Mouse (Mus musculus): ENCODE measurements around the gene Mdm1. TPM values are rescaled to one million over a fixed set of nuclear protein-coding genes. Genes with fewer than 3 reads are reported as not detected.

Gene Mdm1
- total and polyA plus RNA-seq, 2 experiments from 2014 or later = 22.7 to 29.2 TPM

DNA sequence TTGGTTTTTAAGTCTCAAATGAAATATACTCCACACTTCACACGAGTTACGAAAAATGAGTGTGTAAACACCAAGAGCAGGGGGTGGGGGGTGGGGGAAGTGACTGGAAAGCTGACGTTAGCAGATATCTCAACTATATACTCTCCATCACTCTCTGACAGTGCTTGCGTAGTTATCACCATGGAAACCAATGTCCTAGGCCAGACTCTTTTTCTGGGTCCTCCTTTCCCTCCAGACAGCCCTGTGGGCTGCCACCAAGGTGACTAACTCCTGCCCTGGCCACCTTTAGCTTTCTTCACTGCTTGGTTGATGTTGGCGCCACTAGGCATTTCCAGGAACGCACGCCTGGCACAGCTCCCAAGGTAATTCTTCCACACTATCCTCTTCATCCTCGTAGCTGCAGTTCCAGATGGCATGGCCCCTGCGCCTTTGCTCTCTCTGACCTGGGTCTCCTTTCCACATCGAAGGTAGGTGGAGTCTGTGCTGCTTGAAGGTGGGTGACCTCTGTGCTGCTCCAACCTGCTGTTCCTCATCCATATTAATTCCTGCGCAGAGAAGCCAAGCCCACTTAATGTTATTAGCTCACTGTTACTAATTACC is 29.2 kb upstream of the Mdm1 start:
- Histone ChIP-seq H3K4me2 (ENCODE audit: low read depth) (no peak overlapping the region), H3K27ac (ENCODE audit: low read depth, low read length) (no peak overlapping the region), H3K4me3 (ENCODE audit: low read depth, low read length) (no peak overlapping the region), H3K36me3 (ENCODE audit: insufficient read depth) (no peaks in the 10 kb centered on the region), H3K9me3 (ENCODE audit: low read length) (no peaks in the 10 kb centered on the region), H3K4me1 (ENCODE audit: insufficient read depth) (no peaks in the 10 kb centered on the region), H3K27me3 (ENCODE audit: insufficient read depth, low read length) (no peaks in the 10 kb centered on the region), H3K9ac (no peak overlapping the region)
- DNase-seq (peak; percentile 10), ATAC-seq (no peak)
- WGBS = 72% methylated on average over 11 of the region's 11 CpGs
- no peak for TF ChIP-seq CTCF (IDR thresholded peaks at IDR 0.05; ENCODE audit: low read depth)

DNA sequence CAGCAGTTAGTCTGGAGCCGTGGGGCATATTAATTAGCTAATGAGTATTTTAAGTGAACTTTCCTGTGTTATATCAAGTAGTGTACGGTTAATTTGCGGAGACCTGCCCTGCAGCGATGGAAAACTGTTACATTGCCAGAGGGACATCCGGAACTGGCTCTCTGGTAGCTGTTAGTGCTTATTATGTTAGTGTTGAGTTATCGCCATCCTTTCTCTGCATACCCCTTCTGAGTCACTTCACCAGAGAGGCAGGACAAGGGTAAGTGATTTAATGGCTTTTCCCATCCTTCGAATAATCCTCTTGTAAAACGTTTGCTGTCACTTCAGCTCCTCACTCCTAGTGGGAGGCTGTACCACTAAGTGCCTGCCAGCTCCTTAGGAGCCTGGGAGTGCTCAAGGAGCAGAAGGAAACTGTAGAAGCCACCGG is 28.3 kb upstream of the Mdm1 start:
- no peak overlapping the region for H3K9ac ChIP-seq
- no peak overlapping the region for H3K4me3 ChIP-seq (ENCODE audit: low read depth, low read length)
- WGBS = 40% methylated on average over 9 of the region's 9 CpGs
- no peaks in the 10 kb centered on the region for H3K27me3 ChIP-seq (ENCODE audit: insufficient read depth, low read length)
- no peaks in the 10 kb centered on the region for H3K36me3 ChIP-seq (ENCODE audit: insufficient read depth)
- DNase-seq (peak; percentile 14), ATAC-seq (peak; percentile 47)
- H3K27ac ChIP-seq (ENCODE audit: low read depth, low read length) = no peak overlapping the region
- TF ChIP-seq CTCF (IDR thresholded peaks at IDR 0.05; ENCODE audit: low read depth) = no peak
- no peak overlapping the region for H3K4me2 ChIP-seq (ENCODE audit: low read depth)
- no peaks in the 10 kb centered on the region for H3K4me1 ChIP-seq (ENCODE audit: insufficient read depth)
- H3K9me3 ChIP-seq (ENCODE audit: low read length) = no peaks in the 10 kb centered on the region

GRCm38 (mm10) chr10:118114271-118114670 is 27.3 kb upstream of the Mdm1 start:
- ATAC-seq = no peak
- no peaks in the 10 kb centered on the region for H3K9me3 ChIP-seq (ENCODE audit: low read length)

GRCm38 (mm10) chr10:118116456-118116855 is 25.2 kb upstream of the Mdm1 start:
- ATAC-seq (no peak), DNase-seq (no peak)
- H3K9me3 ChIP-seq (ENCODE audit: low read length) = no peaks in the 10 kb centered on the region
- no peaks in the 10 kb centered on the region for H3K36me3 ChIP-seq (ENCODE audit: insufficient read depth)
- no peak overlapping the region for H3K9ac ChIP-seq
- WGBS = 94% methylated on average over 2 of the region's 2 CpGs
- no peak overlapping the region for H3K4me3 ChIP-seq (ENCODE audit: low read depth, low read length)
- H3K27ac ChIP-seq (ENCODE audit: low read depth, low read length) = no peak overlapping the region
- no peaks in the 10 kb centered on the region for H3K4me1 ChIP-seq (ENCODE audit: insufficient read depth)
- TF ChIP-seq CTCF (IDR thresholded peaks at IDR 0.05; ENCODE audit: low read depth) = no peak
- H3K27me3 ChIP-seq (ENCODE audit: insufficient read depth, low read length) = no peaks in the 10 kb centered on the region
- no peak overlapping the region for H3K4me2 ChIP-seq (ENCODE audit: low read depth)

More at GRCm38 (mm10) chr10:118114271-118114670, 27.3 kb upstream of the Mdm1 start:
- no peaks in the 10 kb centered on the region for H3K36me3 ChIP-seq (ENCODE audit: insufficient read depth)
- no peaks in the 10 kb centered on the region for H3K27me3 ChIP-seq (ENCODE audit: insufficient read depth, low read length)
- H3K9ac ChIP-seq = no peak overlapping the region
- no peak for DNase-seq
- H3K27ac ChIP-seq (ENCODE audit: low read depth, low read length) = no peak overlapping the region
- no peak for TF ChIP-seq CTCF (IDR thresholded peaks at IDR 0.05; ENCODE audit: low read depth)
- H3K4me3 ChIP-seq (ENCODE audit: low read depth, low read length) = no peak overlapping the region
- WGBS = 85% methylated on average over 1 of the region's 1 CpGs
- H3K4me1 ChIP-seq (ENCODE audit: insufficient read depth) = no peaks in the 10 kb centered on the region
- H3K4me2 ChIP-seq (ENCODE audit: low read depth) = no peak overlapping the region

DNA sequence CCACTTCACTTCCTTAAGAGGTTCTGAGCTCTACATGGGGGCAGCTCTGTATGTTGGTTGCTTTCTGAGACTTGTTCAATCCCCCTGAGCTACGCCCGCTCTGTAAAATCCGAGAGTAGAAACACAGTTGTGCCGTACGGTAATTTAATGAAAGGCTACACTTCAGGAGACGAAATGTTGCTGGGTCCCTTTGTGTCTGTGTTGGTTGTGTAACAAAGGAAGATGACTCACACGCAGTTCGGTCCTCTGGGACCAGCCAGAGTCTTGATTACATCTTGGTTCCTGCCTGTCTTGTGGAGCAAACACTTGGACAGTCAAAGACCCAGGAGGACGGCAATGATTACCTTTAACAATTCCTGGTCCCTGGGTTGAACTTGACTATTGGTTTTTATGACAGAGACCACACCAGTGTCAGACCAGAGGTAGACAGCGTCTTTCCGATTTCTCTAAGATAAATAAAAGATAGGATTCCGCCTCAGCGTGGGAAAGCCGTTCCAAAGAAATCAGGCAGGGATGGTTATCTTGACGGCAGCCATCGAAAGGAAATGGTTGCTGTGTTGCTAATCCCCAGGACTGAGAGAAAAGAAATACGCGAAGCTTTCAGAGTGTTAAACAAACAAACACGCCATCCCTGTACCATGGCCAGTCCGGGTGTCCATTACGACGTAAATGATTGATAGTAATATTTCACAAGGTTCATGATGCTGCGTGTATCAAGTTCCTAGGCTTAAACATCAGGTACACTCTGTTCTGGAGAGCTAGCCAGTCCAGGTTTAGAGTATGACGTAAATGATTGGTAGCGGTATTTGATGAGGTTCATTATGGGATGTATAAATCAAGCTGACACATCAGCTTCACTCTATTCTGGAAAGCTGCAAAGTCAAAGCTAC is 20.3 kb upstream of the Mdm1 start:
- DNase-seq (no peak), ATAC-seq (no peak)
- no peak overlapping the region for H3K9ac ChIP-seq
- WGBS = 75% methylated on average over 25 of the region's 25 CpGs
- no peak overlapping the region for H3K4me3 ChIP-seq (ENCODE audit: low read depth, low read length)
- H3K36me3 ChIP-seq (ENCODE audit: insufficient read depth) = no peaks in the 10 kb centered on the region
- no peaks in the 10 kb centered on the region for H3K27me3 ChIP-seq (ENCODE audit: insufficient read depth, low read length)
- no peaks in the 10 kb centered on the region for H3K4me1 ChIP-seq (ENCODE audit: insufficient read depth)
- no peaks in the 10 kb centered on the region for H3K9me3 ChIP-seq (ENCODE audit: low read length)
- no peak overlapping the region for H3K27ac ChIP-seq (ENCODE audit: low read depth, low read length)
- no peak for TF ChIP-seq CTCF (IDR thresholded peaks at IDR 0.05; ENCODE audit: low read depth)
- peak overlapping the region; percentile 8; the same call in 1 of the 2 replicates for H3K4me2 ChIP-seq (ENCODE audit: low read depth)

DNA sequence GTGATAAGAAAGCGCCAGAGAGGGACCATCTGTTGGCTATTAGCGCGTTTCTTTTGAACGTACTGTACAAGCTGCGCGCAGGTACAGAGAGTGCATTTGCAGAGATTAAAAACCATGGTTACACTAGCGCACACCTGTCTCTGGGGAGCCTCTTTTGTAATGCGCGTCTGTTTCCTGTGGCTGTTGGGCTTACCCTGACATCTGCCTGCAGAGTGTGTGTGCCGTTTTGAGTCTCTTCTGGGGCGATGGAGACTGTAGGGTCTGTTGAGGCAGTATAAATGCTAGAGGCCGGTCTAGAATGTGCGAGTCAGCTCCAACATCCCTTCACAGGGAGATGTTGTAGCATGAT is 19.7 kb upstream of the Mdm1 start:
- H3K9ac ChIP-seq = no peak overlapping the region
- H3K4me2 ChIP-seq (ENCODE audit: low read depth) = peak overlapping the region; percentile 8; the same call in 1 of the 2 replicates
- TF ChIP-seq CTCF (IDR thresholded peaks at IDR 0.05; ENCODE audit: low read depth) = no peak
- no peaks in the 10 kb centered on the region for H3K27me3 ChIP-seq (ENCODE audit: insufficient read depth, low read length)
- DNase-seq (peak; percentile 68), ATAC-seq (peak; percentile 87)
- H3K4me3 ChIP-seq (ENCODE audit: low read depth, low read length) = no peak overlapping the region
- H3K36me3 ChIP-seq (ENCODE audit: insufficient read depth) = no peaks in the 10 kb centered on the region
- H3K4me1 ChIP-seq (ENCODE audit: insufficient read depth) = no peaks in the 10 kb centered on the region
- 0 out of 2 replicates have a peak overlapping the region, but pooled peaks have one; percentile 47 for H3K27ac ChIP-seq (ENCODE audit: low read depth, low read length)
- 46% methylated on average over 13 of the region's 13 CpGs for WGBS
- no peaks in the 10 kb centered on the region for H3K9me3 ChIP-seq (ENCODE audit: low read length)

All from forebrain, postnatal 0 days (tissue).